Mouse (Mus musculus): ENCODE results near the gene Bola2. TPM values are rescaled to one million over a fixed set of nuclear protein-coding genes. Genes with fewer than 3 reads are reported as not detected.

Bola2 gene
- total and polyA plus RNA-seq, 3 experiments, result 44.1 to 104 (median 101) TPM

Other genes starting within 250 kb of the Bola2 start
- gene Atp2a1, start 232.3 kb upstream of the Bola2 start, total RNA-seq (2021), result not detected
- gene Atp2a1, start 232.3 kb upstream of the Bola2 start, polyA plus RNA-seq (2012; rRNA removed), result not detected in 2 replicates
- 10 to 100 TPM; 54.4 to 61.2 TPM for gene Sh2b1, start 220.0 kb upstream of the Bola2 start, total RNA-seq (2021)
- gene Sh2b1, start 220.0 kb upstream of the Bola2 start, polyA plus RNA-seq (2012; rRNA removed), result 90.7 and 93.9 TPM in 2 replicates
- 100 to 1,000 TPM; 217 to 239 TPM for gene Tufm, start 208.0 kb upstream of the Bola2 start, total RNA-seq (2021)
- gene Tufm, start 208.0 kb upstream of the Bola2 start, polyA plus RNA-seq (2012; rRNA removed), result 236 and 278 TPM in 2 replicates
- 100 to 1,000 TPM in 1 of 2 experiments, 10 to 100 TPM in 1; 83.7 to 108 TPM for gene Atxn2l, start 192.0 kb upstream of the Bola2 start, total RNA-seq (2021)
- gene Atxn2l, start 192.0 kb upstream of the Bola2 start, polyA plus RNA-seq (2012; rRNA removed), result 454 and 474 TPM in 2 replicates
- gene Eif3c, start 129.0 kb upstream of the Bola2 start, total RNA-seq (2021), result 100 to 1,000 TPM; 236 to 240 TPM
- gene Eif3c, start 129.0 kb upstream of the Bola2 start, polyA plus RNA-seq (2012; rRNA removed), result 97.2 and 133 TPM in 2 replicates
- 1 to 10 TPM; 2.0 to 4.7 TPM for gene Apobr, start 110.5 kb upstream of the Bola2 start, total RNA-seq (2021)
- gene Apobr, start 110.5 kb upstream of the Bola2 start, polyA plus RNA-seq (2012; rRNA removed), result 5.3 and 7.5 TPM in 2 replicates
- 10 to 100 TPM; 33.2 to 47.4 TPM for gene Cln3, start 109.6 kb upstream of the Bola2 start, total RNA-seq (2021)
- gene Cln3, start 109.6 kb upstream of the Bola2 start, polyA plus RNA-seq (2012; rRNA removed), result 52.8 and 56.1 TPM in 2 replicates
- not detected for gene Il27, start 100.5 kb upstream of the Bola2 start, total RNA-seq (2021)
- 0.13 and 0.19 TPM in 2 replicates for gene Il27, start 100.5 kb upstream of the Bola2 start, polyA plus RNA-seq (2012; rRNA removed)
- gene Nupr1, start 64.5 kb upstream of the Bola2 start, total RNA-seq (2021), result 10 to 100 TPM; 22.9 to 26.3 TPM
- gene Nupr1, start 64.5 kb upstream of the Bola2 start, polyA plus RNA-seq (2012; rRNA removed), result 2.8 and 4.4 TPM in 2 replicates
- 10 to 100 TPM; 39.9 to 49.7 TPM for gene Sgf29, start 46.1 kb upstream of the Bola2 start, total RNA-seq (2021)
- gene Sgf29, start 46.1 kb upstream of the Bola2 start, polyA plus RNA-seq (2012; rRNA removed), result 64.5 and 74.4 TPM in 2 replicates
- gene Sult1a1, start 19.0 kb upstream of the Bola2 start, total RNA-seq (2021), result 10 to 100 TPM; 48.1 to 52.7 TPM
- gene Sult1a1, start 19.0 kb upstream of the Bola2 start, polyA plus RNA-seq (2012; rRNA removed), result 29.3 and 34.3 TPM in 2 replicates
- gene Slx1b, start 383 bp downstream of the Bola2 start, total RNA-seq (2021), result 10 to 100 TPM; 11.3 to 13.5 TPM
- 35.0 and 35.7 TPM in 2 replicates for gene Slx1b, start 383 bp downstream of the Bola2 start, polyA plus RNA-seq (2012; rRNA removed)
- 10 to 100 TPM; 11.6 to 24.3 TPM for gene Coro1a, start 12.4 kb downstream of the Bola2 start, total RNA-seq (2021)
- 49.5 and 67.1 TPM in 2 replicates for gene Coro1a, start 12.4 kb downstream of the Bola2 start, polyA plus RNA-seq (2012; rRNA removed)
- gene Mapk3, start 64.2 kb downstream of the Bola2 start, total RNA-seq (2021), result 100 to 1,000 TPM; 139 to 169 TPM
- 242 and 299 TPM in 2 replicates for gene Mapk3, start 64.2 kb downstream of the Bola2 start, polyA plus RNA-seq (2012; rRNA removed)
- 1 to 10 TPM; 2.4 TPM for gene Gdpd3, start 70.9 kb downstream of the Bola2 start, total RNA-seq (2021)
- 10.2 and 10.3 TPM in 2 replicates for gene Gdpd3, start 70.9 kb downstream of the Bola2 start, polyA plus RNA-seq (2012; rRNA removed)
- gene Ypel3, start 81.6 kb downstream of the Bola2 start, total RNA-seq (2021), result 100 to 1,000 TPM in 1 of 2 experiments, 10 to 100 TPM in 1; 92.8 to 136 TPM
- gene Ypel3, start 81.6 kb downstream of the Bola2 start, polyA plus RNA-seq (2012; rRNA removed), result 970 and 1,207 TPM in 2 replicates
- gene Tbx6, start 86.1 kb downstream of the Bola2 start, total RNA-seq (2021), result under 1 TPM; 0.31 to 0.75 TPM
- gene Tbx6, start 86.1 kb downstream of the Bola2 start, polyA plus RNA-seq (2012; rRNA removed), result 3.4 and 3.7 TPM in 2 replicates
- 10 to 100 TPM; 77.4 to 86.0 TPM for gene Ppp4c, start 97.1 kb downstream of the Bola2 start, total RNA-seq (2021)
- gene Ppp4c, start 97.1 kb downstream of the Bola2 start, polyA plus RNA-seq (2012; rRNA removed), result 89.8 and 92.4 TPM in 2 replicates
- 10 to 100 TPM; 16.4 to 21.0 TPM for gene Fam57b, start 102.3 kb downstream of the Bola2 start, total RNA-seq (2021)
- 27.8 and 40.9 TPM in 2 replicates for gene Fam57b, start 102.3 kb downstream of the Bola2 start, polyA plus RNA-seq (2012; rRNA removed)
- not detected for gene 4930451I11Rik, start 136.2 kb downstream of the Bola2 start, total RNA-seq (2021)
- not detected in 2 replicates for gene 4930451I11Rik, start 136.2 kb downstream of the Bola2 start, polyA plus RNA-seq (2012; rRNA removed)
- under 1 TPM; 0.40 to 0.52 TPM for gene Doc2a, start 152.0 kb downstream of the Bola2 start, total RNA-seq (2021)
- gene Doc2a, start 152.0 kb downstream of the Bola2 start, polyA plus RNA-seq (2012; rRNA removed), result 0.52 and 0.83 TPM in 2 replicates
- 10 to 100 TPM in 1 of 2 experiments, 1 to 10 TPM in 1; 8.2 to 16.3 TPM for gene Hirip3, start 166.6 kb downstream of the Bola2 start, total RNA-seq (2021)
- 1.4 and 2.9 TPM in 2 replicates for gene Hirip3, start 166.6 kb downstream of the Bola2 start, polyA plus RNA-seq (2012; rRNA removed)
- gene Ino80e, start 167.0 kb downstream of the Bola2 start, total RNA-seq (2021), result 10 to 100 TPM; 42.5 to 44.5 TPM
- 73.8 and 75.0 TPM in 2 replicates for gene Ino80e, start 167.0 kb downstream of the Bola2 start, polyA plus RNA-seq (2012; rRNA removed)
- 10 to 100 TPM; 60.6 to 66.8 TPM for gene Taok2, start 189.3 kb downstream of the Bola2 start, total RNA-seq (2021)
- 136 and 169 TPM in 2 replicates for gene Taok2, start 189.3 kb downstream of the Bola2 start, polyA plus RNA-seq (2012; rRNA removed)
- gene Tmem219, start 227.5 kb downstream of the Bola2 start, total RNA-seq (2021), result 10 to 100 TPM; 28.1 to 35.4 TPM
- 242 and 243 TPM in 2 replicates for gene Tmem219, start 227.5 kb downstream of the Bola2 start, polyA plus RNA-seq (2012; rRNA removed)
- 10 to 100 TPM; 25.9 to 26.8 TPM for gene Kctd13, start 233.5 kb downstream of the Bola2 start, total RNA-seq (2021)
- gene Kctd13, start 233.5 kb downstream of the Bola2 start, polyA plus RNA-seq (2012; rRNA removed), result 52.0 and 52.9 TPM in 2 replicates